Mouse (Mus musculus): ENCODE measurements at regions not wholly inside any gene's neighbourhood (a gene's known extent, or its start where the extent isn't known, plus 50 kb on each side); places are given as distances from the start of the nearest gene placed in this dataset.
A peak's percentile ranks its signal among the peaks of the same experiment; 100 is the strongest.

DNA sequence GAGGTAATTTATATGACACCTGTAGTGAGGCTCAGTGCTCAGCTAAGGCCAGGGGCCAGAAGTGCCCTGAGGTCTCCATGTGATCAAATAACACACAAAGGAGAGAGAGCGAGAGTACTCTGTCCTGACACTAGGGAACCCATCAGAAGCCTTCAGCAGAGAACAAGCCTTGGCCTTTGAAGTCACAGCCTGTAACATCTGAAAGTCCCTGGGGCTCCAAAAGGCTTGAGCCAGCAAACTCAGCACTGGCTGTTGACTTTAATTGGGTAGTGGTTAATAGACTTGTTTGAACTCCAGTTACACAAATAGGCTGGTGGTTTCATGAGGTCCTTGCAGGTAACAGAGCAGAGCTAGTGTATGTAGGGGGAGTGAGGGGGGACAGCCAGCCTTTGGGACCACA lies 422.5 kb downstream of the Matn1 start:
- no peak for DNase-seq (ENCODE audit: low read depth, low spot score)

DNA sequence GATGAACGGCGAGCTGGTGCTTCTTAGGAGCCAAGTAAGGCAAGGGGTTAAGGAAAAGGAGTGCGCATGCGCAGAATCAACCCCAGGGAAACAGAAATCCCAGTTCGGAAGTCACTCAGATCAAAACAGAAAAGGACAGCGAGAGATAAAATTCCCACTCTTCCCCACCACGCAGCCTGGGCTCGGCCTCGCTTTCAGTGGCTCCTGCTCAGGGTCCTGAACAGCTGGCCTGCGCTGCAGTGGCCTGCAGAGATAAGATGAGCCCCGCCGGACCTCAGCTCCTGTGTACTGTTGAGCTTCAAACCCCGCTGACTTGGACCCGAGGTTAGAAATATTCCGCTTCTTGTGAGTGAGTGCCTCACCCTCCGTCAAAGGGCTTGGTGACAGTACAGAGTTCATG lies 428.3 kb downstream of the Matn1 start:
- no peak for DNase-seq (ENCODE audit: low read depth, low spot score)

DNA sequence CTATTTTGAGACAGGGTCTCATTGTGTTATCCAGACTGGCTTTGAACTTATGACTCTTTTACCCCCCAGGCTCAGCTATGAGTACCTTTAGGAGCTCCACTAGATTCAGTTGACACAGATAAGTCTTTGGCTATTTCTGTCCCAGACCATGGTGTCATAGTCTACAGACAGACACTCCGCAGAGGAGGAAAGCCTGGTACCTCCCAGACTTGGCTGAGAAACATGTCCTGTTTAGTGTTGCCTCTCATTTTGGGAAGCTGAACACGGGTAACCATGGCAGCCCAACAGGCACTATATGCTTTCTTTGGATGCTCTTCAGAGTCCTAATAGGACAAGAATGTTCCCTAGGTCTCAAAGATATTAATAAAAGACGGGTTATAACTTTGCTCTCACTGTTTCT lies 429.0 kb downstream of the Matn1 start:
- DNase-seq (ENCODE audit: low read depth, low spot score), result no peak

DNA sequence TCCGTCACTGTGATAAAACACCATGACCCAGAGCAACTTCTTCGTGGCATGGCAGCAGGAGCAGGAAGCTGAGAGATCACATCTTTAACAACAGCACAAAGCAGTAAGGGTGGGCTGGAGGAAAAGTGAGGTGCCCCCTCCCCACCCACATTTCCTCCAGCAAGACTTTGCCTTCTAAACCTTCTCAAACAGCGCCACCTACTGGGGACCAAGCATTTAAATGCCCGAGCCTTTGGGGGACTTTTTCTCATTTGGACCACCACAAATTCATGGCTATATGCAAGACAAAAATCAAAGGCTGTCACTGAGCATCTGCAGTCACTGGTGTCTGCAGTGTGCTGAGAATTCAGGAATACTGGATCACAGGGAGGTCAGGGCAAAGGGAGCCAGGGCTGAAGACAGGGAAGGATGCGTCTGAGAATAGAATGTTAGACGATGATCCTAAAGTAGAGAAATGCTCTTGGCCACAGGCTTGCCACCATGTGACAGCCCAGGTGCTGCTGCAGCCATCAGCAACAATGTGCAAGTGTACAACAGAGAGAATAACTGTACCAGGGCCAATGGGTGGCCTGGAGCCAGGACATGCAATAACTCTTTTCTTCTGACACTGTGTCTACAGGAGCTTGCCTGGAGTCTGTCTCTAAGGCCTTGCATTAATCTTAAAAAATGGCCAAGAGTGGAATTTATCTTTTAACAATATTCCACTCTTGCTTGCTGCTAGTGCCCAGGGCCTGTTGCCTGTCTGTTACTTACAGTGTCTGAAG lies 430.5 kb downstream of the Matn1 start:
- DNase-seq (ENCODE audit: low read depth, low spot score), result no peak

DNA sequence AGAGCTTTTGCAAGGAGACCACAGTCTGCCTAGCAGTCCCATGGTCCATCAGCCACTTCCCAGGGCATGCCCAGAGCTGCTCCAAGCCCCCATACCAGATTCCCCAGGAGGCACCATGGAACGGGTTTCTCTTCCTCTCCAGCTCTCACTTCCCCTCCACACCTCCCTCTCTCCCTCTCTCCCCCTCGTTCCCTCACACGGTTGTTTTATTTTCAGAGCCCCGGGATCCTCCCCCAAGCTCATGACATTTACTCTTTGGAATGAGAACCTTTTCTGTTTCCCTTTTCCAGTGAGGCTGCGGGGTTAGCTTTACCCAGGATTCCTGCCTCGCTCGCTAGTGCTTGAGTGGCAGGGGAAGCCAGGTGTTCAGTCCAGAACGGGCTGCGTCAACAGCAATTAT lies 436.9 kb downstream of the Matn1 start:
- no peak for DNase-seq (ENCODE audit: low read depth, low spot score)

DNA sequence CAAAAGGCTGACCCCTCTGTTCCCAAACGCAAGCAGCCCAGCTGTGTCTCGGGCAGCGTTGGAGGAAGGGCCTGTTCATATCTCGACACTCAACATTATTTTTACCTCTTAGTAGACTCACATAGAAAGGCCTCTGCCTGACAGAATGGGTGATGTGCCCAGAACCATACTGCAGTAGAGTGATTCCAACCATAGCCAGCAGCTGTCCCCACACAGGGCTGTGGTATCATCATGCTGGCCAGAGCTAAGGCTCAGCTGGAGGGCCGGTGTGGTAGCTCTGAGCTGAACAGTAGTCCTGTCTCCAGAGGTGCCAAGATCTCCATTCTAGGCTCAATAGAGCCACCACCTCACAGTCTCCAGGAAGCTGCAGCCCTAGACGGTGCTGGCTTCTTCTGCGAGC lies 437.3 kb downstream of the Matn1 start:
- no peak for DNase-seq (ENCODE audit: low read depth, low spot score)

DNA sequence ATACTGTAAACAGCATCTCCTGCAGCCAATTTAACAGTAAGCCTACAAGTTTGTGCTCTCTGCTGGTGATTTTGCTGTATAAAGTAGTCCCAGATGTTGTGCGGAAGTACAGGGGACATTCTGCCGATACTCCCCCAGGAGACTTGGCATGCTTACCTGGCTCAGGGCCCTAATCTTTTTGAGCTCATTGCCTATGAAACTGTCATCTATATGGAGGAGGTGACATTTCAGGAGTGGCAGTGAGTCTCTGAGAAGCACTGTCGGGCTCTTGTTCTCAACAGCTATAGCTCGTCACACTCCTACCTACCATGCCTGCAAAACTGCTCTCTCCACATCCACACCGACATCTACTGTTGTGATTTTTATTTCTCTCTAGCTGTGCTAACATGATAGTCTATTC lies 439.7 kb downstream of the Matn1 start:
- DNase-seq (ENCODE audit: low read depth, low spot score), result no peak

DNA sequence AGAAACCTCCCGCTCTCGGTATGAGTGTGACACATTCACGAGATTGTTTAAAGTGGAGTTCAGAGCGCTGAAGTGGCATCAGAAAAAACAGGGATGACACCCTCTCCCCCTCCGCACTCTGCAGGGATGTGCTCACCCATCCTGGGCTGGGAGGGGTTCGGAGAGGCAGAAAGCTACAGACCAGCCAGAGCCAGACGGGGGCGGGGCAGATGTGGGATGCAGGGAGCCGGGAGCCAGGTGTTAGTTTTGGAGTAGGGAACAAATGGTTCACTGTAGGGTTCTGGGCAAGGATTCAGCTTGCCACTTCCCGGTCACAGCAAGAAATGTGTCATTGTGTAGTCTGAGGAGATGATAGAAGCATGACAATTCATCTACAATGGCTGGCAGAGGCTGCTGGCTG lies 442.8 kb downstream of the Matn1 start:
- no peak for DNase-seq (ENCODE audit: low read depth, low spot score)

DNA sequence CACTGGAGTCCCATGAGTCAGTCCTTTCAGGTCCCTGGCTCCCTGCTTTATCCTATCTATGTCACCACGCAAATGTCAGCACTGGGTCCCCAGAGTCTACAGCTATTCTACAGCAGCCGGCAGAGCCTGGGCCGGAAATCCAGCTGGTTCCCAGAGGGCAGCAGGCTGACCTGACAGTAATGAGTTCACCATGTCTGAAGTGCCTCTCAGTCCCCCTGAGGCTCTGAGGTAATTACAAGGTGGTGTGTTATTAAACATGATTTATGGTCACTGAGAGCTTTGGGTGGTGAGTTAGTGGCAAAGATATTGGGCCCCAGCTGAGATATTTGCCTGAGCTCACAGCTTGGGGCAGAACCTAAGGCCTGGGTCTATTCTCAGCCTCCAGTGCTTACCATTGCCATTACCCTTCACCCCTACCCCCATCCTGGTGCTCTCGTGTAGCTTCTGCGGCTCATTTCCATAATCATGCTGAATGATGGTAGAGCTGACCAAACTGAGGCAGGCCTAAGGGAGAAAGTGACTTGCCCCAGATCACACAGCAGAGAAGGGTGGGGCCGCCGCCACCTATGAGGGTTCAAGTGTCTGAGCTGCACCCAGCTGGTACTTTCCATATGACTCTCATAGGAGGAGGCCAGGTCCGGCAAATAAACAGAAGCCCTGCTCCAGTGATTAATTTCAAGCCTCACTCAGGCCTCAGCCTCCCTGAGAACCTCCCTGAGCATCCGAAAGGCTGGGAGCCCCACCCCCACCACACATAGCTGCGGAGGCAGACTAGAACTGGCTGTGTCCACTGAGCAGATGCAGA lies 446.8 kb downstream of the Ptpru start:
- DNase-seq (ENCODE audit: low read depth, low spot score), result peak; percentile 82

DNA sequence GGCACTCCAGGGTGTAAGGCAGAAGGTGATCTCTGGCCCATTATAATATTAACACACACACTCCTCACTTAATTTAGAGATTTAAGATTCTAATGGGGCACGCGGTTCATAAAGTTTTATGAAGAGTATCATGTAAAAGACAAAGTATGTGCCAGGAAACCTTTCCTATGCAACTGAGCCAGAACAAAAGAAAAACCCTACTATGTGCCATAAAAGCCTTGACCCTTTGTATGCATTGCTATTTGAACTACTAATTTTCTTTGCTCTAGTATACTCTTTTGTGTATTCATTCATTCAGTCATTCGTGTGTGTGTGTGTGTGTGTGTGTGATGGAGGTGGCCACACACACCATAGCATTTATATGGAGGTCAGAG lies 446.2 kb downstream of the Ptpru start:
- no peak for DNase-seq (ENCODE audit: low read depth, low spot score)

DNA sequence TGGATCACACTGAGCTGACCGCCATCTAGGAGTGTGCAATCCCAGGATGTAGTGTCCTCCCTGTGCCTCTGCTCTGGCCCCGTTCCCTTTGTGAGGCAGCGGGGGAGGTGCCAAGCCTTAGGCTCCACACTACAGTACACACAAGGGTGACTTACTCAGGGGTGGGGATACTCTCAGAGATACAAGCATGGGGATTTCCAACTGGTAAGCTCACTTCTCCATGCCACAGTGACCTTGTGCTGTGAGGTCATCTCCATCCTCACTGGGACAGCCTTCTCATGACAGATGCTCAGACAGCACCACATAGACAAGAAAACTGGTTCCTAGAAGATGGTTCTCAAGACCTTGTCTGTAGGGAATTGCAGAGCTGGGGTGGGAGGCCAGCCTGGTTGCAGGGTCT lies 445.6 kb downstream of the Ptpru start:
- no peak for DNase-seq (ENCODE audit: low read depth, low spot score)

DNA sequence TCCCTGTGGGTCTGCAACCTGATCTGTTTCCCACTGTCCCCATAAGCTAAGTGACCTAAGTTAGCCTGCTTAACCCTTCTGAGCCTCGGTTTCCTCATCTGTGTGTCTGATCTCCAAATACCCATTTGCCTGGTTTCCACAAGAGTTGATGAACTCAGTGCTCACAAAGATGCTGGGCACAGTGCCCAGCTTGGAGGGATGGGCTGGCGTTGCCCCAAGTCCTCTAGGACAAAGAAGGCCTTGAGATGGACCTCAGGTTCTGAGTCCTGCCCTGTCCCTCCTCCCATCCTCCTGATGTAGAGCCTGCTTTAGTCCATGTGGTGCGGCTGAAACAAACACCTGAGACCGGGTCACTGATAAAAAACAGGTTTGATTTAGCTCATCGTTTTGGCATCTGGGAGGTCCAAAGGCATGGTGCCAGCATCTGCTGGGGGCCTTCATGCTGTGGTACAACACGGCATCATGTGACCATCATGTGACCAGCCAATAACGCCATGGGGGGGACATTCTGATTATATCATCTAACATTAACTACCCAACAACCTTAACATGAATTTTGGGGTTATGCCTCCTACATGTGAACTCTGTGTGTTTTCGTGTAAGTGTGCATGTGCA lies 441.8 kb downstream of the Ptpru start:
- no peak for DNase-seq (ENCODE audit: low read depth, low spot score)

DNA sequence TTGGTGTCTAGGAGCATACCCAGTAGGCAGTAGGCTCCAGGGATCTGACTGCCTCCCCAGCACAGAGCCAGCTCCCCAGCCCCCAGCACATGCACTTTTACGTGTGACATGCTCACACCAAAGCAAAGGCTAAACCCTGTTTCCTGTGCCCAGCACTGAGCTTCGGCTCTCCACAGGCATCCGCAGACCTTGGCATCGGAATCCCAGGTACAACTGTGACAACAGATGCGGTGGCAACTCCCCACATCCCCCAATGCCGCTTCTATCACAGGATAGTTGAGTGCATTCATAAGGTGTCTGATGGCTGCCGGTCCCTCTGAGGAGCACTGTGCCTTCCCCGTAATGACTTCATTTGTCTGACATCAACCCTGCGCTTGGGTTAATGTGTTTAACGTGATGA lies 440.9 kb downstream of the Ptpru start:
- DNase-seq (ENCODE audit: low read depth, low spot score), result no peak

DNA sequence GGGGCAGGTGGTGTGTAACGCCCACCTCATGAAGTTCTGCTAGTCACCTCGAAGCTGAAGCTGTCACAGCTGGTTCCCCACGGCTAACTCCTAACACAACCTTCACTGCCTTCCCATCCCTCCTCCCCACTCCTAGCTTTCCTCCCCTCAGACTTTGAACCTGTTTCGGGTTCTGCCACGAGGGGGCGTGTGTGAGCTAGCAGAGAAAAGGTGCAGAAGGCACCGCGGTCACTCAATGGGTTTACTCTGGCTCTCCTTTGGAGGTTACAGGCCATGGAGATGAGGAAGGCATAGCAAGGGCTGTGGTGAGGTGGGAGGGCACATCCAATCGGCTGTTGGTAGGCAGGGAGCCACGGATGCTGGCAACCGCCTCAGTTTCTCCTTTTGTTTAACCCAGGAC lies 437.3 kb downstream of the Ptpru start:
- peak; percentile 66 for DNase-seq (ENCODE audit: low read depth, low spot score)

DNA sequence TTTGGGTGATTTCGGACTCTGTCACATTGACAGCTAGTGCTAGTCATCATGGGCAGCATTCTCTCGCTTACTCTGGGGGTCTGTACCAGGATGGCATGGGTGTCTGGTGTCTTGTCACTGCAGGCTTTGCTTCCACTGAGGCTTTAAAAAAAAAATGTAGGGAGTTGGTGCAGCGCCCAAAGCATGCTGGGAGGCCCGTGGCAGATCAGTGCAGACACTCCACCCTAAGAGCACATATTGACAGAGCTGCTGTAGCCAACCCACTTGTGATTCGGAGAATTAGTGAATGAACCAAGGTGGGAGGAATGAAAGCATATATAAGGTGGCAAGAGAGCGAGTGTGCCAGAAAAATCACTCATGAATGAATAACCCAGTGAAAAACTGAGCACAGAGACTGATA lies 436.8 kb downstream of the Ptpru start:
- DNase-seq (ENCODE audit: low read depth, low spot score), result no peak

DNA sequence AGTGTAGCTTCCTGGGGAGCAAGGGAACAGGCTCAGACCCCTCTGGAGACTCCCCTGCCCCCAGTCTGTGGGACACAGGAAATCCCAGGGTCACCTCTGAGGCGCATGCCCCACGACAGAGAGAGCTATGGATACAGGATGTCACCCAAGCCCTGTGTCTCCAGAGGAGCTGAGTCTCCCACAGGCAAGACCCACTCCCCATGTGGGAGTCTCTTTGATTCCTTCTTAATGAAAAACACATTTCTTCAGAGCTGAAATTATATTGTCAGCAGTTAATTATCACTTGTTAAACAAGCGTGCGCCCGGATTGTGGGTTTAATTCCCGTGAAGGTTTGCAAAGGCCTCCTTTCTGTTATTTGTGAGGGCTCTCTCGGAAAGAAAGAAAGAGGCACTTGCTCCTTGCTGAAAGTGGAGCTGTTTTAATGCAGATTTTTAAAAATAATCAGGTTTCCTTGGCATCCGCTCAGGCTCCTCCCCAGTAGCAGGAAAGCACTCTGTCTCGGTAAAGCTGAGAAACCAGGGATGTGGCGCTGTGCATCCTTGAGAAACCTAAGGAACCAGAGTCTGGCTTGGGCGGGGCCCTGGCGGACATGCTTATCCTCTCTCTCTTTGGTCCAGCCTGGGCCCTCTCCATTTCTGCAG lies 432.6 kb downstream of the Ptpru start:
- DNase-seq (ENCODE audit: low read depth, low spot score), result no peak

DNA sequence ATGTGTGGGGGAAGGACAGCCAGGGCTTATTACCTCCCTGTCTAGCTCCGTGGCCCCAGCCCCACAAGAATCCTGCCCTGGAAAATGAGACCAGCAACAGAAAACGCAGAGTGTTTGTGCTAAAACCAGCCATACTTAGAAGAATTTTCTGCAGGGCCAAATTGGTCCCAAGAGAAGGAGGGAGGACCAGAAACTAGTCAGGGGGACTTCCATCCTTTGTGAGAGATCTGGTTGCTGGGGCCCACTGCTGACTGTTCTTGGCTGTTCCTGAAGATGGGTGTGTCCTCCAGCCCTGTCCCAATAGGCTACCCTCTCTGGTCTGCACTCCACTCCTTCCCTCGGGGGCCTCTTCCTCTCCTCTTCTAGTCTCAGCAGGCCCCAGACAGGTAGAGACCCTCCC lies 430.6 kb downstream of the Ptpru start:
- no peak for DNase-seq (ENCODE audit: low read depth, low spot score)

DNA sequence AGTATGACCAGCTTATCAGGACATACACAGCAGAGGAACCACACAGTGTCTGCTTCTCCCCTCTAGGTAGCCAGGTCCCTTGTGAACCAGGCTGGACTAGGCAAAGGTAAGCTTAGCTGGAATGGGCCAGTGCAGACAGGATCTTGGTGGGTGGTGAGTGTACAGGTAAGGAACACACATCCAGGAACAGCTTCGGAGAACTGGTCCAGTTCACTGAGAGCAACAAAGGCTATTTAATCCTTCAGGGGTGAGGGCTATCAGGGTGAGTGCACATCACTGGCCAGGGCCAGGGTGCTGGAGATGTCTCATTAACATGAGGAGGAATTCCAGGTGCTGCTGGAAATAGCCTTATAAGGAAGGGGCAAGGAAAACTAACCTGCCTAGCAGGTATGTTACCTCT lies 429.4 kb downstream of the Ptpru start:
- no peak for DNase-seq (ENCODE audit: low read depth, low spot score)

DNA sequence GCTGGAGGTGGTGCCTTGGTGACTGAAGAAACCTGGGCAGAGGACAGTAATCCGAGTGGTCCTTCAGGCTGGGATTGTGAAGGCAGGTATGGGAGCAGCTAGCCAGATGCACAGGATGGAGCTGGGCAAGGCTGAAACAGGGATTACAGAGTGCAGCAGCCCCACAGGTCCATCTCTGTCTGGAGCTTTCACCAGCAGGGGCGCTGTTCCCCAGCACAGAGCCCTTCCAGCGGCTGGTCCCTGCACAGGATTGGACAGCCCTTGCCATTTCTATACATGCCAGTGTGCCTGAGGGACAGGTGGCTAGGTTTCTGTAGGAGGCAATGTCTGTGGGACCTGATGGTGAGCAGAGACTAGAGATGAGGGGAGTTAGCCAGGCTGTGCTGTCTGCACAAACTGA lies 428.3 kb downstream of the Ptpru start:
- DNase-seq (ENCODE audit: low read depth, low spot score), result peak; percentile 70

DNA sequence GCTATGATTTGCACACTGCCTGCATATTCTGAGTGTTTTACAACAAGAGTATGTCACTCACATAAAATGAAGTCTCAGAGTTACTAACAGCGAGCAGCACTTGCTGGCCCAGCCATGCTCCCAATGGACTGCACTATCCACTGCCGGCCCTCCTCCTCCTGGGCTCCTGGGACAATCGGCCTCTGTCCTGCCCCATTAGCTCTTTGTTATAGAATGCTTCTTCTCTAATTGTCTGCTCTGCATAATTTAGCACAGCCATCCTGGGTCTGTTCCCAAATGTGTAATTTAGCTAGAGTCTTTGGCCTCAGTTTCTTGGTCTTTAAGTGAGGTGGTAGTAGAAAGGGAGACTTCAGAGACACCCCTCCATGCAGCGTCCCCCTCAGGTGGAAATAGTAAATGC lies 426.2 kb downstream of the Ptpru start:
- DNase-seq (ENCODE audit: low read depth, low spot score), result no peak

DNA sequence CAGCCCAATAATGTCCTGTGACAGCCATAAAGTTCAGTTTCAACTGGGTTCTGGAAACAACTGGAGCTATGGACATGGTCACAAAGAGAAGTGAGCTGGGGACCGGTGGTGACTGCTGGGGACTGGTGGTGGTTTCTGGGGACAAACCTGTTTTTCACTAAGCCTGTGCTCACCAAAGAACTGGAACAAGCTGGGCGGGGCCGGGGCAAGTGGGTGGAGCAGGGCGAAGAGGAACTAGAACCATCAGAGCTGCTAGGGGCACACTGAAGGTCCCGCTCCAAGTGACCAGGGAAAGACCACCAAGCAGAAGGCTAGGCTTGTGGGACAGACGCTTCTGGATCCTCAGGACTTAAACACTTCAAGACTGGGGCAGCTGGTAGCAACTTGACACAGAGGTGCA lies 424.7 kb downstream of the Ptpru start:
- no peak for DNase-seq (ENCODE audit: low read depth, low spot score)

DNA sequence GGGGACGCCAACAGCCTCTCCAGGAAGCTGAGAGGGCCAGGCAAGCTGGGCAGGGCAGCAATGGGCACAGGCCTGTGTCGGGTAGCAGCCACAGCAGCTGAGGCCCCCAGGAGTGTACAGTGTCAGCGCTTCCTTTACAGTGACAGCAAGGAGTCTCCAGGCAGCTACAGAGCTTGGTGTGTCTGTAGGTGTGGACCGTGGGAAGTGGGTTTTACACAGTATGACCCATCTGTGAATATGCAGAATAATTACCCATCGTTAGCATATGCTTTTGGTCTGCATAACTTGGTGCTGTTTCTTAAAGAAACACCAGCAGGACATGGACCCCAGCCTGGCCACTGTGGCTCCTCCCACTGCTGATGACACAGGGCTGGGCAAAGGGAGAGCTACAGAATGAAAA lies 422.6 kb downstream of the Ptpru start:
- no peak for DNase-seq (ENCODE audit: low read depth, low spot score)
